Mouse (Mus musculus) limb, embryonic 12.5 days (tissue): ENCODE results near the gene Elp4. TPM values are rescaled to one million over a fixed set of nuclear protein-coding genes. Genes with fewer than 3 reads are reported as not detected.
A peak's percentile ranks its signal among the peaks of the same experiment; 100 is the strongest.

Experiments used
- ATAC-seq: fragments of 200-750 bp; cut with Nextera tagmentation; 2 replicates; pipeline ENCODE4 v1.8.0; 2017; ENCODE audit warnings: low read depth, moderate TSS enrichment; ENCODE audit not compliant: insufficient number of reproducible peaks, insufficient read depth, low FRiP score, low TSS enrichment
- H3K27ac ChIP-seq: fragments of 300-500 bp; sonication (generic); 2 replicates; pipeline ENCODE4 v1.5.1; 2016; ENCODE audit warnings: mild to moderate bottlenecking, moderate library complexity
- H3K27me3 ChIP-seq: fragments of 300-500 bp; sonication (generic); 2 replicates; pipeline ENCODE4 v1.6.1; 2016; ENCODE audit warnings: mild to moderate bottlenecking, moderate library complexity
- H3K36me3 ChIP-seq: fragments of 300-500 bp; sonication (generic); 2 replicates; pipeline ENCODE4 v1.6.1; 2016; ENCODE audit warnings: mild to moderate bottlenecking, moderate library complexity
- H3K4me1 ChIP-seq: fragments of 300-500 bp; sonication (generic); replicated peaks from 2 replicates; pipeline ENCODE4 v1.6.1; 2016
- H3K4me2 ChIP-seq: fragments of 300-500 bp; sonication (generic); 2 replicates; pipeline ENCODE4 v1.6.1; 2016; ENCODE audit warnings: mild to moderate bottlenecking, moderate library complexity
- H3K4me3 ChIP-seq: fragments of 300-500 bp; sonication (generic); replicated peaks from 2 replicates; pipeline ENCODE4 v1.5.1; 2016; ENCODE audit warnings: mild to moderate bottlenecking
- H3K9ac ChIP-seq: fragments of 300-500 bp; sonication (generic); replicated peaks from 2 replicates; pipeline ENCODE4 v1.6.1; 2016; ENCODE audit warnings: mild to moderate bottlenecking, moderate library complexity
- H3K9me3 ChIP-seq: fragments of 300-500 bp; sonication (generic); 2 replicates; pipeline ENCODE4 v1.6.1; 2016; ENCODE audit warnings: mild to moderate bottlenecking, moderate library complexity
- WGBS: fragments of 180-500 bp; shearing (Covaris S2); methylation state at CpG from one replicate; pipeline ENCODE4 v1.1.7; 2016; 5-methylcytosine and 5-hydroxymethylcytosine counted together
- polyA plus RNA-seq: library from polyadenylated mRNA; unstranded; fragments of >200 nt; fragmentation: Nextera tagmentation; extraction: Ambion mirVana; gene quantifications from 2 replicates; pipeline ENCODE4 v1.2.1, GENCODE M21; 2016

Elp4 gene
- 46.0 and 49.8 TPM in 2 replicates for polyA plus RNA-seq

DNA sequence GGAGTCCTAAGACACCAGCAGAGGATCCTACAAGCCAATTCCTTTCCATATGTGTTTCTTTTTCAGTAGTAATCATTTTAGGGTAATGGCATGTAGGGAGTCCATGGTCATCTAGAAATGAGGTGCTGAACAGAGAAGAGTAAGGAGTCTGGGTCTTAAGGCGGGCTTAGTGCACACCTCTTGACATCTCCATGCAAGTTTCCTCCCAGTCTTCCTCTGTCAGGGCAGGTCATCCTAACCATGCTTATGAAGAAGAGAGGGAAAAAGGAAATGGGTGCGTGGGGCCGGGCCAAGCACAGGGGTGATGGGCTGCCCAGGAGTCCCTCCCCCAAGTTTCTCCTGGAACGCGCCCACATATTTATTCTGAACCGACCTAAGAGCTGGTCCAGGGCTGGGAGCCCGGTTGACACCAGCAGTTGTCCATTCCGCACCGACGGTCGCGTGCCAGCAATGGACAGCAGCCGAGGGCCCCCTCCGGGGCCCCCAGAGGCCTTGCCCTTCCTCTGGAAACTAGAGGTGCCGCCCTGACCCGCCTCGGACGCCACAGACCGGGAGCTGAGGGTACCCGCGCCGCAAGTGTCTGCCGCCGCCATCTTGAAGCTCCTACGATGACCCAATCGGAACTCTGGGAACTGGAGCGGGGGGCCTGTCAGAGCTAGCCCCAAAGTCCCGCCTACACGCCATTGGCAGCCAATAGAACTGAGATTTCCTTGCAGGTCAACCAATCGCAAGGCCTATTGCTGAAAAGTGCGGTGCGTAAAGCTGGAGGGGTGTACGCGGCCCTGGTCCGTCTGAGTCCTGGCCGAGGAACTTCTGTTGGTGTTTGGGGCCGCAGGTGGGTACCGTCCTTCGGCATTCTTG is at the start of gene Elp4, which contains the start of gene Immp1l:
TSS of gene Elp4 (minus strand) at position 669 of the 861 bp plus-strand sequence.
TSS of gene Immp1l (plus strand) at position 743 of the 861 bp plus-strand sequence.
- H3K27ac ChIP-seq: peak within 1 kb of the TSS; percentile 77
- H3K9ac ChIP-seq: peak within 1 kb of the TSS; percentile 73

DNA sequence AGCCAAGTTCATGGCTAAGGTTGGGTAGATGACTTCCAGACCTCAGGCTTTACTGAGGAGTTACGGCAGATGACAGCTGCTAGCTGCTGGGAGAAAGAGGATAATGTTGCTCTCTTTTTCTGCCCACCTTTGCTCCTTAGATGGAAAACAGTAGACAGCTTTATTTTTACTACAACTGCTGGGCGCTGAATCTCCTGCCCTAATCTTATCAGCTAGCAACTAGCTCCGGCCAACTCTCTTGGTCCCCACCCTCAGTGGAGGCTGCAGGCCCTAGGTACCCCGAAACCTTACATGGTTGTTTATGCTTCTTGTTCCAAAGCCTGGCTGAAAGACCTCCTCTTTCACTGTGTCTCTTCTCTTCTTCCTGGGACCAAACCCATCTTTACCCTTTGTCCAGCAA is 49.5 kb upstream of the Elp4 start:
- Histone ChIP-seq H3K4me1 (no peaks in the 10 kb centered on the region), H3K4me2 (no peak overlapping the region), H3K9ac (no peak overlapping the region), H3K27me3 (no peaks in the 10 kb centered on the region), H3K27ac (no peak overlapping the region), H3K4me3 (no peak overlapping the region), H3K9me3 (no peaks in the 10 kb centered on the region), H3K36me3 (no peaks in the 10 kb centered on the region)
- 85% methylated on average over 4 of the region's 4 CpGs for WGBS
- no peak for ATAC-seq

More for the DNA sequence above, at the start of gene Elp4, which contains the start of gene Immp1l:
- Histone ChIP-seq H3K36me3 (peaks cover 6% of the 10 kb centered on the region; the same call in 1 of the 2 replicates), H3K27me3 (no peaks in the 10 kb centered on the region), H3K4me1 (peaks cover 7% of the 10 kb centered on the region), H3K4me2 (peak within 1 kb of the TSS; percentile 67), H3K9me3 (no peaks in the 10 kb centered on the region), H3K4me3 (peak within 1 kb of the TSS; percentile 80)
- under 1% methylated on average over 39 of the region's 39 CpGs for WGBS
- peak; percentile 100 for ATAC-seq

DNA sequence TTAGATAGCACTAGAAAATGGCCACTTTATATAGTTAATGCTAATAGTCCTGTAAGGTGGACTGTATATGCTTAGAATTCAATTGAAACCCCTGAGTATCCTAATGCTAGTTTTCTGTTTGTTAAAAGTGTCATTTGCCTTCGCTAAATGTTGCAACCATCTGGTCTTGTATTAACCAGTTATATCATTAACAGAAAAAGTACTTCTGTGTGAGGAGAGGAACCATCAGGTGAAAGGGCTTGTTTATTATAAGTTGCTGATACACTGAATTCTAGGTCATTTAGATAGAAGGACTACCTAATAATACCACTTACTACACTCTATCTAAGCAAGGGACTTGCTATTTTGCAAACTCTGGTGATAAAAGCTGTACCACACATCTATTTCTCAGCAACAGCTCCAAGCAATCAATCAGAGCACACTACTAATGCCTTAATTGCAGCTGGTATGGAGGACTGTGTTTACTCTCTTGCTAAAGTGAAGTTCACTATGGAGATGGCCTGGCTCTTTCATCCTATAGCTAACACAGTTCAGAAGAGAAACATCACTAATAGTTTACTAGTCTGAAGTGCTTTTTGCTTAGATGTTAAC is 47.1 kb upstream of the Elp4 start:
- Histone ChIP-seq H3K9me3 (no peaks in the 10 kb centered on the region), H3K27me3 (no peaks in the 10 kb centered on the region), H3K4me3 (no peak overlapping the region), H3K27ac (no peak overlapping the region), H3K9ac (no peak overlapping the region), H3K36me3 (no peaks in the 10 kb centered on the region), H3K4me1 (no peaks in the 10 kb centered on the region), H3K4me2 (no peak overlapping the region)
- ATAC-seq: no peak
- WGBS: 87% methylated on average over 1 of the region's 1 CpGs

DNA sequence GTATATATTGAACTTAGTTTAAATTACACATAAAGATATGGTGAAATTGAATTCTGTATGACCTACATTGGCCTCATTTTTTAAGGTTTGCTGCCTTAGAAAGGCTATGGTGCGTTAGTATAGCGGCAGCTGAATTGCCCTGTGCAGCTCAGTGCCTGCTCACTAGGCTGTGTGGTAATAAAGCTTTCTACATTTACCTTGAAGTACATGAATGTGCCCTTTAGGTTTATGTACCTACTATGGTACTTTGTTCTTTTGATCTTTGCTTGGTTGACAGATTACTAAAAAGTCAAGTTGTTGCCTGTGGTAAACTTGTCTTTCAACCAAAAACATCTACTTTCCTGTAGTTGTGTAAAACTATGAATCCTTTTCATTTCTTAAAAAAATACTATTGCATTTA is 45.8 kb upstream of the Elp4 start:
- H3K36me3 ChIP-seq: no peaks in the 10 kb centered on the region
- no peaks in the 10 kb centered on the region for H3K27me3 ChIP-seq
- no peaks in the 10 kb centered on the region for H3K9me3 ChIP-seq
- no peaks in the 10 kb centered on the region for H3K4me1 ChIP-seq
- no peak overlapping the region for H3K27ac ChIP-seq
- 94% methylated on average over 2 of the region's 2 CpGs for whole genome bisulfite sequencing
- H3K4me2 ChIP-seq: no peak overlapping the region
- no peak for ATAC-seq
- no peak overlapping the region for H3K9ac ChIP-seq
- H3K4me3 ChIP-seq: no peak overlapping the region

DNA sequence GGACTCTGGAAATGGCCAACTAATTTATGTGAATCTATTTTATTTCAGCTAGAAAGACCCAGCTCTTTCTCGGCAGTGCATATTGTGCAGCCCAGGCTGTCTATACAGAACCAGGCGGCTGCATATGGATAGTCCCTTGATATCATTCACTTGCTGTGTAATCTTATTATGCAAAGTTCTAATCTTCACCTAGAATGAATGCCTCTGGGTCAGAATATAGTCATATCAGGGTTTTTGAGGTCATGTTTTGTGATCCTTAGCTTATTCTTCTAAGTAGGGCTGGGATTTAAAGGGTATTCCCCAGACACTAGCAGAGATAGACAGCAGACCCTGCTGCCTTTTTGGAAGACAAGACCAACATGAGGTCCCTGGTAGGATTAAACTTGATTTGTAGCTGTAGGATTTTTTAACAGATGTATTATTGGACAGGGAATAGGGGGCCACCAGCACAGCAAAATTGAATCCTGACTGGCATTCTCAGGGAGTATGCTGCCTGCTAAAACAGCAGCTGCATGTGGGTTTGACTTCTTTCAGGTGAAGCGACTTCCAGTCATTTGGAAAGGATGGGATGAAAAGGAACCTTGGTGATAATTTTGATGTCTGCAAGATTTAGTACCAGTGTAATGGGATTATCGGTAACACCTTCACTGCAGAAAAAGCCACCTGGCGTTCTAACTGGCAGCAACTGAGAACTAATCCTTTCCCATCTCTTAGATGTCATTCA is 13.4 kb upstream of the Elp4 start:
- H3K4me3 ChIP-seq: no peak overlapping the region
- H3K4me1 ChIP-seq: no peaks in the 10 kb centered on the region
- no peaks in the 10 kb centered on the region for H3K27me3 ChIP-seq
- 69% methylated on average over 5 of the region's 5 CpGs for WGBS
- ATAC-seq: no peak
- H3K36me3 ChIP-seq: no peaks in the 10 kb centered on the region
- no peak overlapping the region for H3K4me2 ChIP-seq
- no peak overlapping the region for H3K9ac ChIP-seq
- H3K9me3 ChIP-seq: no peaks in the 10 kb centered on the region
- H3K27ac ChIP-seq: no peak overlapping the region

DNA sequence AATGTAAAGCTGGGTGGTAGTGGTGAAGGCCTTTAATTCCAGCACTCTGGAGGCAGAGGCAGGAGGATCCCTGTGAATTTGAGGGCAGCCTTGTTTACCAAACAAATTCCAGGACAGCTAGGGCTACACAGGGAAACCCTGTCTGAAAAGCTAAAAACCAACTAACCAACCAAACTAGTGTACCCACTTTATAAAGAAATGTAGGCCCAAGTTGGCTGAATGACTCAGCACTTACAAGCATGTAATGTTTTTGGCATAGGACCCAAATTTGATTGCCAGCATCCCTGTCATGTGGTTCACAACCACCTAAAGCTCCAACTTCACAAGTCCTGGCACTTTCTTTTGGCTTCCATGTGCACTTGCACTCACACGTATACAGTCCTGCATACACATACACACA is 12.3 kb upstream of the Elp4 start:
- Histone ChIP-seq H3K9me3 (no peaks in the 10 kb centered on the region), H3K27me3 (no peaks in the 10 kb centered on the region), H3K27ac (no peak overlapping the region), H3K4me3 (no peak overlapping the region), H3K36me3 (no peaks in the 10 kb centered on the region), H3K9ac (no peak overlapping the region), H3K4me1 (no peaks in the 10 kb centered on the region), H3K4me2 (no peak overlapping the region)
- no peak for ATAC-seq
- WGBS: 89% methylated on average over 1 of the region's 1 CpGs

DNA sequence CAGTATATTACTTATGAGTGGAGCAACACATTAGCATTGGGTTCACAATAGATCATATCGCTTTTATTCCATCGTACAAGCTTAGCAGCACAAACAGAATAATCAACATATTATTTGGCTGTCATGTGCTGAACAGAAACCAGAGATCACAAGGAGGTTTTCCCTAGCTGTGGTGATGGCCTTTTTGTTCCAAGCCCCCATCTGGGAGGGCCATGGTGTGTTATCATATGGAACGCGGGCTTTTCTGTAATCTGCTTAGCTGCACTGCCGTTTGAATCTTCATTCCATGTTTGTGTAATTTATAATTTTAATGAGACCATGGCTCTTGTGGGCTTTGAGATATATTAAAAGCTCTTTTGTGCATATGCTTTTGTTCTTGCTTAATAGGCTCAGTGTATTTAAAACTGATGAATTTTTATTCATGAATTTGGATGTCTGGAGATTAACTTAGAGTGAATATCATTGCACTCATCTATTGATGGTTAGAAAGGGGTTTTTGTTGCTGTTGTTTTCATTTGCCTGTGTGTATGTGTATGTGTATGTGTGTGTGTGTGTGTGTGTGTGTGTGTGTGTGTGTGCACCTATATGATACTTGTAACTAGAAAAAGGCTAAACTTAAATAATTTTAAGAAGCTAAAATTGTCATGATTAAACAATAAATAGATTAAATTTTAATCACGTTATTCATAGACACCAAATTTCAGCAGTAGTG is 9.4 kb upstream of the Elp4 start:
- no peak for ATAC-seq
- H3K4me1 ChIP-seq: no peaks in the 10 kb centered on the region

DNA sequence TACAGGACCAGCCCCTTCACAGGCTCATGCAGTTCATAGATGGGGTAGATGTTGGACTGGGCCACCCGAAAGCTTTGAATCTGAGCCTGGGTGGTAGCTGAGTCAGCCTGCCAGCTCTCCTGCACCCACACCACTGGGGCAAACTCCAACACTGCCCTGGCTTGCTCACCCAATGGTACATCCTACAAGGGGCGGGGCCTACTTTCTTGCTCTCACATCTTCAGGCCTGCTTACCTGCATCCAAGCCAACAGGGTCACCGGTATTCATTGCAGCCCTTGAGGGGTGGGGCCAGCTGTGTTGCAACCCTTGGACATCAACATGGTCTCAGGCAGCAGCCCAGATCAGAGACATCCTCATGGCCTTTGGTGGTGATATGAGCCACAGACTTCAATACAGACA is 6.2 kb upstream of the Elp4 start:
- Histone ChIP-seq H3K9me3 (no peaks in the 10 kb centered on the region), H3K9ac (no peak overlapping the region), H3K27ac (no peak overlapping the region), H3K4me1 (peaks cover 1% of the 10 kb centered on the region), H3K36me3 (peaks cover 14% of the 10 kb centered on the region), H3K4me2 (no peak overlapping the region), H3K4me3 (no peak overlapping the region), H3K27me3 (no peaks in the 10 kb centered on the region)
- ATAC-seq: peak; percentile 47; the same call in 1 of the 2 replicates
- WGBS: 87% methylated on average over 3 of the region's 3 CpGs

More for the DNA sequence above, 9.4 kb upstream of the Elp4 start:
- no peak overlapping the region for H3K4me3 ChIP-seq
- H3K27ac ChIP-seq: no peak overlapping the region
- no peak overlapping the region for H3K9ac ChIP-seq
- WGBS: 90% methylated on average over 6 of the region's 6 CpGs
- no peak overlapping the region for H3K4me2 ChIP-seq
- no peaks in the 10 kb centered on the region for H3K9me3 ChIP-seq
- H3K36me3 ChIP-seq: peaks cover 9% of the 10 kb centered on the region
- no peaks in the 10 kb centered on the region for H3K27me3 ChIP-seq

DNA sequence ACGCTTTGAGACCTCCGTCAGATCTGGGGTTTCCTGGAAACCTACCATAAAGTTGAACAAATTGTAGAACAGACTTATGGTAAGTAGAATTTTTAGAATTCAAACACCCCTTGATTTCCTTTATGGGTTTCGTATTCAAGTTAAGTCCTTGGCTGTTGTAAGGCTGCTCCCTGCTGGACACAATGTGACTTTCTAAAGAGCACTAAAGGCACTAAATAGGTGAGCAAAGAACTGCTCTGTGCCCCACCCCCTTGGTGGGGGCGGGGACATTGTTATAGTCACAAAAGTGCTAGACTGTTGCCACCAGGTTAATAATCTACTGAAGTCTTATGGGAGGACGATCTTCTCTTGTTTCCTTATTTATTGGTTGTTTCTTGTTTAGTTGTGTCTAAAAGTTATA is 4.0 kb upstream of the Elp4 start:
- Histone ChIP-seq H3K27ac (no peak overlapping the region), H3K27me3 (no peaks in the 10 kb centered on the region), H3K4me1 (peaks cover 7% of the 10 kb centered on the region), H3K36me3 (peaks cover 14% of the 10 kb centered on the region), H3K4me3 (no peak overlapping the region), H3K9me3 (no peaks in the 10 kb centered on the region), H3K4me2 (no peak overlapping the region), H3K9ac (no peak overlapping the region)
- WGBS: 87% methylated on average over 5 of the region's 5 CpGs
- no peak for ATAC-seq

DNA sequence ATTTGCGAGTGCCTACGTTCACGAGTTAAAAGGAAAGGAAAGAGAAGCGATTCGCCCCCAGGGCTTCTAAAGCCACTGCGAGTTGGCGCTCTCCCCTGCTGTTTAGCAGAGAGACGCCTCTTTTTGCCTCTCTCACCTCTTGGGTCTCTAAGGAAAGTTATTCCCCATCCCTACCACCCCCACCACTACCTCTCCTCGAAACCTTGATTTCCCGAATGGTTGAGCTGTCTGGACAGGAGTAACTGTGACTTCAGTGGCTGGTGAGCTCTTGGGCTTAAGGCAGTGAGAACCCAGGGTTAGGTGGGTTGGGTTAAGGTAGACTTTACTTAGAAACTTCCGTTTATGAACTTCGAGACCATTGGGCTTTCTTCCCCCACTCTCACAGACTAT is 388 bp upstream of the Elp4 start:
- peak overlapping the region; percentile 77; the same call in 1 of the 2 replicates for H3K27ac ChIP-seq
- H3K4me3 ChIP-seq: peak overlapping the region; percentile 80

More for the DNA sequence above, 388 bp upstream of the Elp4 start:
- Histone ChIP-seq H3K36me3 (peaks cover 6% of the 10 kb centered on the region; the same call in 1 of the 2 replicates), H3K4me1 (peaks cover 7% of the 10 kb centered on the region), H3K27me3 (no peaks in the 10 kb centered on the region), H3K9ac (peak overlapping the region; percentile 73), H3K9me3 (no peaks in the 10 kb centered on the region), H3K4me2 (peak overlapping the region; percentile 61)
- under 1% methylated on average over 12 of the region's 12 CpGs for WGBS
- ATAC-seq: peak; percentile 66
